Mouse (Mus musculus) liver, embryonic 14.5 days (tissue): Measurements from ENCODE around the gene Ntm. TPM values are rescaled to one million over a fixed set of nuclear protein-coding genes. Genes with fewer than 3 reads are reported as not detected.

Experiments used
- ATAC-seq: fragments of 200-750 bp; cut with Nextera tagmentation; 2 replicates; pipeline ENCODE4 v1.8.0; 2017; ENCODE audit warnings: moderate number of reproducible peaks, mild to moderate bottlenecking, moderate library complexity; ENCODE audit not compliant: insufficient read depth
- DNase-seq, 3 experiments: peaks; one replicate each; pipeline ENCODE4 v3.0.0-alpha.2; 2012 to 2013; ENCODE audit warnings: low read depth in 3 of 3, low spot score in 3 of 3
- H3K27ac ChIP-seq: fragments of 300-500 bp; sonication (generic); 2 replicates; pipeline ENCODE4 v1.5.1; 2014; ENCODE audit warnings: moderate library complexity, mild to moderate bottlenecking, control low read depth, inconsistent platforms
- H3K27me3 ChIP-seq: fragments of 300-500 bp; sonication (generic); 2 replicates; pipeline ENCODE4 v1.6.1; 2014; ENCODE audit warnings: mild to moderate bottlenecking, low read length, moderate library complexity; ENCODE audit not compliant: control insufficient read depth, insufficient read depth
- H3K36me3 ChIP-seq: fragments of 300-500 bp; sonication (generic); replicated peaks from 2 replicates; pipeline ENCODE4 v1.6.1; 2014; ENCODE audit warnings: low read depth; ENCODE audit not compliant: control insufficient read depth, insufficient read depth
- H3K4me1 ChIP-seq, 2 experiments: fragments of 200-500 bp in 1 of 2; fragments of 300-500 bp in 1 of 2; sonication (generic) in 1 of 2; replicated peaks; 2 replicates each; pipeline ENCODE4 v1.6.1; 2012 to 2014; ENCODE audit warnings: antibody characterized with exemption in 1 of 2, inconsistent platforms in 1 of 2, low read length in 1 of 2; ENCODE audit not compliant: control insufficient read depth in 2 of 2, insufficient read depth in 2 of 2
- H3K4me2 ChIP-seq: fragments of 300-500 bp; sonication (generic); 2 replicates; pipeline ENCODE4 v1.6.1; 2014; ENCODE audit warnings: low read depth, mild to moderate bottlenecking, control low read depth, moderate library complexity
- H3K4me3 ChIP-seq, 2 experiments: fragments of 200-500 bp in 1 of 2; fragments of 300-500 bp in 1 of 2; sonication (generic) in 1 of 2; 2 replicates each; pipeline ENCODE4 v1.5.1; 2012 to 2014; ENCODE audit warnings: low read depth in 2 of 2, low read length in 2 of 2, mild to moderate bottlenecking in 2 of 2, control low read depth in 1 of 2, inconsistent platforms in 1 of 2, moderate library complexity in 1 of 2; ENCODE audit not compliant: insufficient read depth in 1 of 2
- H3K9ac ChIP-seq: fragments of 300-500 bp; sonication (generic); replicated peaks from 2 replicates; pipeline ENCODE4 v1.6.1; 2014; ENCODE audit warnings: mild to moderate bottlenecking, control low read depth, moderate library complexity
- H3K9me3 ChIP-seq: fragments of 300-500 bp; sonication (generic); 2 replicates; pipeline ENCODE4 v1.6.1; 2016; ENCODE audit warnings: low read length, mixed read lengths; ENCODE audit not compliant: control insufficient read depth
- CTCF ChIP-seq: IDR thresholded peaks from 2 replicates; pipeline ENCODE4 v1.5.1; 2016; ENCODE audit warnings: antibody characterized with exemption, low read depth, control low read depth
- EP300 ChIP-seq: IDR thresholded peaks from 2 replicates; pipeline ENCODE4 v1.6.1; 2016; ENCODE audit warnings: antibody characterized with exemption, low read depth
- WGBS: fragments of 180-500 bp; shearing (Covaris S2); extraction: QIAGEN DNeasy Blood & Tissue Kit; methylation state at CpG from one replicate; pipeline ENCODE4 v1.1.7; 2014; ENCODE audit not compliant: insufficient replicate concordance; 5-methylcytosine and 5-hydroxymethylcytosine counted together
- polyA plus RNA-seq, 2 experiments: library from polyadenylated mRNA; depleted of rRNA in 1 of 2; stranded (reverse) in 1 of 2; unstranded in 1 of 2; fragments of >200 nt; fragmentation: Nextera tagmentation in 1 of 2; extraction: Ambion mirVana in 1 of 2; gene quantifications; 2 replicates each; pipeline versions ENCODE4 v1.2.1 to v1.2.3; 2012 to 2014

Gene Ntm
- polyA plus RNA-seq, 2 experiments: 0.21 to 0.30 TPM

DNA sequence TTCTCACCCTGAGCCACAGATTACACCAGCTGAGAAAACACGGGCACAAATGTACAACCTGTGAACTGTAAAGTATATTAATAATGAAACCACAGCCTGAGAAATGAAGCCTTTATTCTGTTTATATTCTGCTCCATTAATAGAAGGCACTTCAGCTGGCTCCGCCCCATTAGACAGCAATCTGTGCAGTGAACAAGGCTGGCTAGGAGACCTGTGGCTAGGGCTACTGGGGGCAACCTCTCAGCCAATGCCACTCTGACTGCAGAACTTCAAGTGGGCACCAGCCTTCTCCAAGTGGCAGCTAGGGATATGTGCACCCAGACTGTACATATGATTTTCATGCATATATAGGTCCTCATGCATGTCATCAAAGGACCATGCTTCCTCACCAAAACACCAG, 887.7 kb downstream of the Ntm start:
- no peak overlapping the region for H3K4me3 ChIP-seq
- ATAC-seq (no peak), DNase-seq (no peak)
- H3K9me3 ChIP-seq: no peaks in the 10 kb centered on the region
- no peak overlapping the region for H3K9ac ChIP-seq
- no peaks in the 10 kb centered on the region for H3K36me3 ChIP-seq
- H3K4me1 ChIP-seq: no peaks in the 10 kb centered on the region
- H3K27me3 ChIP-seq: no peaks in the 10 kb centered on the region
- TF ChIP-seq EP300 (no peak), CTCF (no peak)
- no peak overlapping the region for H3K4me2 ChIP-seq
- 54% methylated on average over 2 of the region's 2 CpGs for WGBS
- no peak overlapping the region for H3K27ac ChIP-seq

DNA sequence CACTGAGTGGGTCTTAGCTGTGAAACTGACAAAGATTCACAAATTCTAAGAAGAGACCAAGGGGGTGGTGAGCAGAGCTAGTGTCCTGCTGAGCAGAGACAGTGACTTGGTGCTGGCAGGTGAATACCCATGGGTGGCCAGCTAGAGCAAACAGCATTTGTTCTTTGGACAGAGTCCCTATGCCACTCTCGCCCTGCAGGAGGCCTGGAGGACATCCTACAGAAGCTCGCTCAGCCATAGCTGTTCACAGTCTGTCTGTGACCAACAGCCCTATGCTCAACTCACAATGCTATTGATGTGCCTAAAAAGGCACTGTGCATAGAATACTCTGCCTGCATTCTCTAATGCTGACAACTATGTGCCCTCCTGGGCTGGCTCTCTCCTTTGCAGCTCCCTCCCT, 888.4 kb downstream of the Ntm start:
- Histone ChIP-seq H3K27me3 (no peaks in the 10 kb centered on the region), H3K9ac (no peak overlapping the region), H3K4me1 (no peaks in the 10 kb centered on the region), H3K36me3 (no peaks in the 10 kb centered on the region), H3K4me2 (no peak overlapping the region), H3K9me3 (no peaks in the 10 kb centered on the region), H3K27ac (no peak overlapping the region), H3K4me3 (no peak overlapping the region)
- WGBS: 30% methylated on average over 2 of the region's 2 CpGs
- no peak for ATAC-seq
- DNase-seq: no peak
- TF ChIP-seq CTCF: no peak

DNA sequence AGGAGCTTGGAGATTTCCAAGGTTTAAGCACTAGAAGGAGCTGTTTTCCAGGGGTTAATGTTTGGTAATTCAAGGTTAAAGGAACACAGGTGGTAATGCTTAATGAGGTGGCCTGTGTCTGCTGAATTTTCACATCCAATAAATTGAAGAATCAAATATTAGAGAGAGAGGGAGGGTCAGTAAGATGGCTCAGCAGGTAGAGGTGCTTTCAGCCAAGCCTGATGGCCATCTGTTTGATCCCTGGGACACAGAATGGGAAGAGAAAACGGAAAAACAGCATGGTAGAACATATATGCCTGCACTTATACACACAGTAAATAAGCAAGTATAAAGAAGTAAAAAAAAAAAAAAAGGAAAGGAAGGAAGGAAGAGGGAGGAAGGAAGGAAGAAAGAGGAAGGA, 890.9 kb downstream of the Ntm start:
- no peak overlapping the region for H3K9ac ChIP-seq
- no peaks in the 10 kb centered on the region for H3K27me3 ChIP-seq
- DNase-seq (no peak), ATAC-seq (no peak)
- H3K4me3 ChIP-seq: no peak overlapping the region
- no peak overlapping the region for H3K4me2 ChIP-seq
- TF ChIP-seq CTCF: no peak
- no peak for TF ChIP-seq EP300
- no peak overlapping the region for H3K27ac ChIP-seq
- no peaks in the 10 kb centered on the region for H3K36me3 ChIP-seq
- H3K9me3 ChIP-seq: no peaks in the 10 kb centered on the region
- H3K4me1 ChIP-seq: no peaks in the 10 kb centered on the region
- WGBS: 32% methylated on average over 1 of the region's 1 CpGs

DNA sequence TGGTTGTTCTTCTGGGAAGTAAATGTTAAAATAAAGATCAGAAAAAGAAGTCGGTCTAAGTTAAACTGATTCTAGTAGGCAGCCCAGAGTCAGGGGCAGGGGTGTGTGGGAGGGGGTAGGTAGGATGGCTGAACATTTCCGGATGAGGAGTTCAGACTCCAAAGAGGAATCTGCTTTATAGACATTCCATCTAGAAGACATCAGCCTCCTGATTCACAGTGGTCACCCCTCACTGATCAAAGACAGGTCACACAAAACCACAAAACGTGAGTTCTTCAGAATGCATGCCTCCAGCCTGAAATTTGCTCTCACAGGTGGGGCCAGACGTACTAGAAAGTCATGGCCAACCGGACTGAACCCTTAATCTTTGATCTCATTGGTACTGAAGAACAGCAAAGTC, 895.4 kb downstream of the Ntm start:
- Histone ChIP-seq H3K9me3 (no peaks in the 10 kb centered on the region), H3K4me3 (no peak overlapping the region), H3K27ac (no peak overlapping the region), H3K9ac (no peak overlapping the region), H3K4me1 (no peaks in the 10 kb centered on the region), H3K36me3 (no peaks in the 10 kb centered on the region), H3K4me2 (no peak overlapping the region), H3K27me3 (no peaks in the 10 kb centered on the region)
- WGBS: 53% methylated on average over 5 of the region's 5 CpGs
- ATAC-seq (no peak), DNase-seq (no peak)
- TF ChIP-seq CTCF (no peak), EP300 (no peak)

DNA sequence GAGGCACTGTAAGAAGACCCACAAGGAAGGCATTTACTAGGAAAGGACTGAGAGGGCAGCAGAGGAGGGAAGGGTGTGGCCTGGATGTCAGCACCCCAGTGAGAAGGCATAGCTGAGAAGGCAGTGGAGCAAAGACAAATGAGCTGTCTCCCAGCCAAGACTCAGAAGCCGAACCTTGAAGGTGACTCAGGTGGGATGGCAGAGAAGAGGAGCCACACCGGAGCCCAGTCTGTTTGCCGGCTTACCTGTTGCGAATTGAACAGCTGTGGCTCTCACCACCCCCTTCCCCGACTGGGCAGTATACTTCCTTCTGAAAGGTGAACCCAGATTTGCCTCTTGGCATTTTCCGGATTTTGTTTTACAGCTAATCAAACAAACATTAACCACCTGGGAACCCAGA, 902.6 kb downstream of the Ntm start:
- no peak for DNase-seq
- WGBS: 61% methylated on average over 6 of the region's 6 CpGs
- Histone ChIP-seq H3K36me3 (no peaks in the 10 kb centered on the region), H3K9ac (no peak overlapping the region), H3K27ac (no peak overlapping the region), H3K4me3 (no peak overlapping the region), H3K27me3 (no peaks in the 10 kb centered on the region), H3K9me3 (no peaks in the 10 kb centered on the region), H3K4me2 (no peak overlapping the region), H3K4me1 (no peaks in the 10 kb centered on the region)
- ATAC-seq: no peak
- no peak for TF ChIP-seq EP300
- no peak for TF ChIP-seq CTCF

DNA sequence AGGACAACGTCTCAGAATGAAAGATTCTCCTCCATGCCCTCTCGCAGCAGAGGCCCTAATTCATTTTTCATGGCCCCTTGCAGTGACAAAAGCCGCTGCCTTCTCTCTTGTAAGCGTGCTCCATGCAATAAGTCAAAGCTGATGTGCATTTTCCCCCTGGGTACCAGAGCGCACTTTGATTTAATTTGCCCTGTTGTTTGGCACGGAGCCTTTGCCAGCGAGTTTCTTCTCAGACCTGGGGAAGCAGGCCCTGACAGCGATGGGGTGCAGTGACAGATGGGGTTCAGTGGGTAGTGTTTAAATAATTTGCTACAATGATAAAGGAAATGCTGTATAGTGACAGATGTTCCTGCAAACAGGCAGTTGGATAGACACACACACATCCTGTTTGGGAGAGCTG, 904.1 kb downstream of the Ntm start:
- Histone ChIP-seq H3K27me3 (no peaks in the 10 kb centered on the region), H3K27ac (no peak overlapping the region), H3K4me3 (no peak overlapping the region), H3K4me1 (no peaks in the 10 kb centered on the region), H3K36me3 (no peaks in the 10 kb centered on the region), H3K9ac (no peak overlapping the region), H3K4me2 (no peak overlapping the region), H3K9me3 (no peaks in the 10 kb centered on the region)
- DNase-seq (no peak), ATAC-seq (no peak)
- 62% methylated on average over 8 of the region's 8 CpGs for WGBS
- TF ChIP-seq CTCF (no peak), EP300 (no peak)
